Mouse (Mus musculus) kidney, postnatal 4 days (tissue): ENCODE data around the gene Gm20883.
"Not testable (repeated sequence)": the region's sequence is repeated elsewhere in the genome, so short reads cannot be mapped to it uniquely, and the experiment has no call there.

ENCODE experiments used
- DNase-seq, 2 experiments: peaks; one replicate each; pipeline ENCODE4 v3.0.0; 2021; ENCODE audit warnings: mixed read lengths in 2 of 2

Gm20883 gene

DNA sequence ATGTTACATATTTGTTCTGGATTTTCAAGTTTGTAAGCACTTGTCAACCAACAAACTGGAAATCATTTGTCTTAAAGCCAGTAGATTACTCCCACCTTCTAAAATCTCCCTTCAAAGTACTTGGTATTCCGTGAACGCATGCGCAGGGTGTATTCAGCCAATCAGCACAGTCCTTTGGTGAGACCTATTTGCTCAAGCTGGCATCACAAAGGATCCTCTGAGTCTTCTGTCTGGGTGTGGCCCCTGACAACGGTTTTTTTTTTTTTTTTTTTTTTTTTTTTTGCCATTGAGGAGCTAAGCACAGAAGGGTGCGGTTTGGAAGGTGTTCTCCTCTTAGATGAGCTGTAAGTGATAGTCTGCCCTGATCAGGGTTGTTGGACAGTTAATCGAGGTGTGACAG is at the start of gene Gm20883:
TSS of gene Gm20883 (plus strand) at position 301 of the 400 bp plus-strand sequence.
- not testable (repeated sequence) for DNase-seq
